Mouse (Mus musculus) c-Kit-positive CD71-positive TER-119-positive erythroid progenitor cells, embryonic 14.5 days (primary cell): ENCODE measurements around the gene Lurap1.

ENCODE experiments used
- DNase-seq: peaks from one replicate; pipeline ENCODE4 v3.0.0-alpha.2; 2013; ENCODE audit warnings: low spot score

The Lurap1 gene

GRCm38 (mm10) chr4:116160769-116161168 lies 9.6 kb upstream of the Lurap1 start:
- DNase-seq: no peak

- peak; percentile 31 for DNase-seq
Measured at GRCm38 (mm10) chr4:116159912-116160311, 8.8 kb upstream of the Lurap1 start.

GRCm38 (mm10) chr4:116157882-116158281 lies 6.7 kb upstream of the Lurap1 start:
- DNase-seq: no peak

GRCm38 (mm10) chr4:116152702-116153101 lies 1.6 kb upstream of the Lurap1 start:
- DNase-seq: no peak

- no peak for DNase-seq
Measured at GRCm38 (mm10) chr4:116150862-116151221, 296 bp downstream of the Lurap1 start.

GRCm38 (mm10) chr4:116150156-116150861 lies 829 bp downstream of the Lurap1 start:
- peak; percentile 59 for DNase-seq

- DNase-seq: no peak
Measured at GRCm38 (mm10) chr4:116149812-116150155, 1.4 kb downstream of the Lurap1 start.

- no peak for DNase-seq
Measured at GRCm38 (mm10) chr4:116143891-116144717, 7.0 kb downstream of the Lurap1 start.

- no peak for DNase-seq
Measured at GRCm38 (mm10) chr4:116143317-116143811, 7.8 kb downstream of the Lurap1 start.

- no peak for DNase-seq
Measured at GRCm38 (mm10) chr4:116142269-116142668, 8.9 kb downstream of the Lurap1 start.

GRCm38 (mm10) chr4:116141736-116142135 lies 9.4 kb downstream of the Lurap1 start:
- no peak for DNase-seq

- no peak for DNase-seq
Measured at GRCm38 (mm10) chr4:116140801-116141574, 10.2 kb downstream of the Lurap1 start.

GRCm38 (mm10) chr4:116137421-116137996 lies 13.6 kb downstream of the Lurap1 start:
- no peak for DNase-seq

- no peak for DNase-seq
Measured at GRCm38 (mm10) chr4:116134990-116135389, 16.1 kb downstream of the Lurap1 start.

- DNase-seq: no peak
Measured at GRCm38 (mm10) chr4:116133126-116133525, 18.0 kb downstream of the Lurap1 start.

- DNase-seq: no peak
Measured at GRCm38 (mm10) chr4:116127956-116128355, 23.2 kb downstream of the Lurap1 start.

- DNase-seq: peak; percentile 50
Measured at GRCm38 (mm10) chr4:116125803-116126386, 25.2 kb downstream of the Lurap1 start.

- peak; percentile 90 for DNase-seq
Measured at GRCm38 (mm10) chr4:116123602-116124519, 27.3 kb downstream of the Lurap1 start, which contains the start of the genes Rad54l and Pomgnt1. Gene Rad54l (minus strand): TSS chr4:116123690. Gene Pomgnt1 (plus strand): TSS chr4:116123840.

- peak; percentile 46 for DNase-seq
Measured at GRCm38 (mm10) chr4:116122762-116123161, 28.4 kb downstream of the Lurap1 start.

- DNase-seq: no peak
Measured at GRCm38 (mm10) chr4:116111486-116111885, 39.7 kb downstream of the Lurap1 start.
